ENCODE assay signal across 12 mouse cellular contexts in genomic region chr7:133133552-133133951, GRCm38 (mm10). TPM values are rescaled to one million over a fixed set of nuclear protein-coding genes. Genes with fewer than 3 reads are reported as not detected.
DNase-seq lines count a peak whose midpoint lies in the region; ATAC-seq and TF ChIP-seq lines count a peak whose summit lies in the region.
"Had no signal": no experiment of that assay in that cellular context is flagged by ENCODE, and none has a peak within 500 bp of the region (broad histone marks: within the 10 kb centered on the region; RNA-seq: fewer than 3 reads in every experiment).

No protein-coding gene starts in this region.

- no peaks in the 10 kb centered on the region for H3K4me1 ChIP-seq in hindbrain, postnatal 0 days (ENCODE audit: insufficient read depth, low read length)
- no peaks in the 10 kb centered on the region for H3K4me1 ChIP-seq in hindbrain, embryonic 14.5 days (replicated peaks; ENCODE audit: control insufficient read depth, insufficient read depth, low read length)
- H3K4me1 ChIP-seq in spleen, adult 2 months (ENCODE audit: control insufficient read depth, insufficient read depth, insufficient read length): no peaks in the 10 kb centered on the region
- H3K4me1 ChIP-seq in stomach, postnatal 0 days (replicated peaks; ENCODE audit: control insufficient read depth, insufficient read depth): no peaks in the 10 kb centered on the region
- H3K4me1 ChIP-seq: heart, embryonic 12.5 days; limb, embryonic 12.5 days; midbrain, embryonic 10.5 days; neural tube, embryonic 13.5 days had no signal

- TF ChIP-seq EP300 in stomach, postnatal 0 days (optimal IDR thresholded peaks at IDR 0.05): no peak

- H3K4me2 ChIP-seq in hindbrain, postnatal 0 days (ENCODE audit: low read depth, low read length): no peak overlapping the region
- H3K4me2 ChIP-seq in hindbrain, embryonic 14.5 days (replicated peaks): no peak overlapping the region
- no peak overlapping the region for H3K4me2 ChIP-seq in stomach, postnatal 0 days (replicated peaks; ENCODE audit: low read depth)
- H3K4me2 ChIP-seq: heart, embryonic 12.5 days; limb, embryonic 12.5 days; neural tube, embryonic 13.5 days had no signal

- H3K9ac ChIP-seq in hindbrain, postnatal 0 days (replicated peaks; ENCODE audit: low read length): no peak overlapping the region
- H3K9ac ChIP-seq in hindbrain, embryonic 14.5 days: no peak overlapping the region
- no peak overlapping the region for H3K9ac ChIP-seq in stomach, postnatal 0 days (ENCODE audit: low read length)
- H3K9ac ChIP-seq: heart, embryonic 12.5 days; limb, embryonic 12.5 days; neural tube, embryonic 13.5 days had no signal

- 0 out of 2 replicates have a peak, but pooled peaks cover 2% of the 10 kb centered on the region for H3K9me3 ChIP-seq in hindbrain, postnatal 0 days (ENCODE audit: low read length)
- no peaks in the 10 kb centered on the region for H3K9me3 ChIP-seq in hindbrain, embryonic 14.5 days (ENCODE audit: control insufficient read depth, low read length)
- H3K9me3 ChIP-seq in stomach, postnatal 0 days (ENCODE audit: control insufficient read depth, low read length): no peaks in the 10 kb centered on the region

- ATAC-seq in hindbrain, postnatal 0 days: no peak
- ATAC-seq in hindbrain, embryonic 14.5 days (ENCODE audit: low FRiP score): no peak
- ATAC-seq in stomach, postnatal 0 days (ENCODE audit: low FRiP score, low TSS enrichment): no peak

- no peak for DNase-seq in hindbrain, postnatal 0 days (ENCODE audit: low spot score)
- DNase-seq in hindbrain, embryonic 14.5 days (ENCODE audit: low spot score): no peak
- DNase-seq in spleen, adult 2 months (ENCODE audit: low read depth in 1 of 2, low spot score in 2 of 2): no peak
- no peak for DNase-seq in spleen, adult 18-20 months
- DNase-seq in R1 (ENCODE audit: low read depth, low spot score): peak; percentile 86
- no peak for DNase-seq in stomach, postnatal 0 days (ENCODE audit: low spot score)
- DNase-seq in frontal cortex, postnatal 25 days (ENCODE audit: low spot score in 2 of 2): no peak
- DNase-seq: cerebellum, adult 9-10 months had no signal

- 85% methylated on average over 5 of the region's 5 CpGs for WGBS in hindbrain, postnatal 0 days
- WGBS in hindbrain, embryonic 14.5 days: 72% methylated on average over 5 of the region's 5 CpGs
- WGBS in spleen, adult 2 months: 84% methylated on average over 5 of the region's 5 CpGs
- WGBS in stomach, postnatal 0 days: 81% methylated on average over 5 of the region's 5 CpGs

- H3K27ac ChIP-seq in hindbrain, postnatal 0 days: no peak overlapping the region
- H3K27ac ChIP-seq in hindbrain, embryonic 14.5 days: no peak overlapping the region
- no peak overlapping the region for H3K27ac ChIP-seq in spleen, adult 2 months (ENCODE audit: insufficient read depth, low read length)
- no peak overlapping the region for H3K27ac ChIP-seq in stomach, postnatal 0 days (replicated peaks)
- H3K27ac ChIP-seq: limb, embryonic 12.5 days; midbrain, embryonic 10.5 days; neural tube, embryonic 13.5 days had no signal

- H3K27me3 ChIP-seq in hindbrain, postnatal 0 days (ENCODE audit: insufficient read depth, low read length): no peaks in the 10 kb centered on the region
- no peaks in the 10 kb centered on the region for H3K27me3 ChIP-seq in hindbrain, embryonic 14.5 days (ENCODE audit: control insufficient read depth, insufficient read depth, low read length)
- H3K27me3 ChIP-seq in spleen, adult 2 months (ENCODE audit: control insufficient read depth, insufficient read depth, low read length): no peaks in the 10 kb centered on the region
- no peaks in the 10 kb centered on the region for H3K27me3 ChIP-seq in stomach, postnatal 0 days (ENCODE audit: control insufficient read depth, insufficient read depth, low read length)
- H3K27me3 ChIP-seq: heart, embryonic 12.5 days; limb, embryonic 12.5 days; neural tube, embryonic 13.5 days had no signal

- no peak overlapping the region for H3K4me3 ChIP-seq in hindbrain, postnatal 0 days (ENCODE audit: low read length)
- H3K4me3 ChIP-seq in hindbrain, embryonic 14.5 days (replicated peaks; ENCODE audit: low read length): no peak overlapping the region
- H3K4me3 ChIP-seq in spleen, adult 2 months (ENCODE audit: extremely low read depth, insufficient read depth, insufficient read length): no peak overlapping the region
- H3K4me3 ChIP-seq in stomach, postnatal 0 days (ENCODE audit: low read depth, low read length): no peak overlapping the region
- H3K4me3 ChIP-seq: heart, embryonic 12.5 days; limb, embryonic 12.5 days; midbrain, embryonic 10.5 days; neural tube, embryonic 13.5 days had no signal

- peak; percentile 47 for TF ChIP-seq CTCF in hindbrain, postnatal 0 days (IDR thresholded peaks at IDR 0.05; ENCODE audit: low read depth)
- 0 out of 2 replicates have a peak, but pooled peaks have one; percentile 4 for TF ChIP-seq CTCF in spleen, adult 2 months (IDR thresholded peaks at IDR 0.05; ENCODE audit: extremely low read depth, insufficient read depth, insufficient read length, insufficient replicate concordance)
- peak; percentile 62 for TF ChIP-seq CTCF in stomach, postnatal 0 days (IDR thresholded peaks at IDR 0.05; ENCODE audit: low read depth)

- no peak for TF ChIP-seq POLR2A in spleen, adult 2 months (IDR thresholded peaks at IDR 0.05; ENCODE audit: low read depth, low read length)

- no peaks in the 10 kb centered on the region for H3K36me3 ChIP-seq in hindbrain, postnatal 0 days (ENCODE audit: insufficient read depth, low read length)
- H3K36me3 ChIP-seq in hindbrain, embryonic 14.5 days (replicated peaks; ENCODE audit: control insufficient read depth, insufficient read depth): no peaks in the 10 kb centered on the region
- H3K36me3 ChIP-seq in spleen, adult 2 months (ENCODE audit: control insufficient read depth, insufficient read depth, low read length): no peaks in the 10 kb centered on the region
- no peaks in the 10 kb centered on the region for H3K36me3 ChIP-seq in stomach, postnatal 0 days (ENCODE audit: control insufficient read depth, insufficient read depth, low read length)
- H3K36me3 ChIP-seq: heart, embryonic 12.5 days; limb, embryonic 12.5 days; midbrain, embryonic 10.5 days; neural tube, embryonic 13.5 days had no signal

RNA-seq across cellular contexts. Expression of gene Ctbp2, which starts 9.4 kb away (rescaled TPM):
- 89.0 and 105 TPM in 2 replicates for total RNA-seq in hindbrain, postnatal 0 days (2014; rRNA removed)
- polyA plus RNA-seq in hindbrain, postnatal 0 days (2015; fragmentation: Nextera tagmentation; extraction: Ambion mirVana): 39.6 and 40.6 TPM in 2 replicates
- polyA plus RNA-seq in hindbrain, embryonic 14.5 days (2014; fragmentation: Nextera tagmentation; extraction: Ambion mirVana): 68.7 and 72.6 TPM in 2 replicates
- polyA plus RNA-seq in spleen, adult 2 months (2012; rRNA removed): 11.8 and 14.0 TPM in 2 replicates
- 48.6 and 55.6 TPM in 2 replicates for polyA plus RNA-seq in stomach, postnatal 0 days (2015; fragmentation: Nextera tagmentation; extraction: Ambion mirVana)

RNA-seq across cellular contexts. Expression of gene Fgfr2, which starts 10.4 kb away (rescaled TPM):
- total RNA-seq in hindbrain, postnatal 0 days (2014; rRNA removed): 33.2 and 49.0 TPM in 2 replicates
- polyA plus RNA-seq in hindbrain, postnatal 0 days (2015; fragmentation: Nextera tagmentation; extraction: Ambion mirVana): 17.3 and 17.5 TPM in 2 replicates
- 29.1 and 43.5 TPM in 2 replicates for polyA plus RNA-seq in hindbrain, embryonic 14.5 days (2014; fragmentation: Nextera tagmentation; extraction: Ambion mirVana)
- 1.6 TPM in 2 replicates for polyA plus RNA-seq in spleen, adult 2 months (2012; rRNA removed)
- polyA plus RNA-seq in stomach, postnatal 0 days (2015; fragmentation: Nextera tagmentation; extraction: Ambion mirVana): 60.8 and 67.1 TPM in 2 replicates

Comparison
In these comparisons a context has a peak if more than half of its experiments do, and no peak if none do; other contexts are left out.
1. CTCF ChIP-seq: peak in every context shown above with its lines; median percentile 62 in stomach, postnatal 0 days; 47 in hindbrain, postnatal 0 days; 4 in spleen, adult 2 months.